Mouse (Mus musculus) c-Kit-positive CD71-positive TER-119-positive erythroid progenitor cells, embryonic 14.5 days (primary cell): ENCODE measurements around the gene Bahd1.

ENCODE experiments used
- DNase-seq: peaks from one replicate; pipeline ENCODE4 v3.0.0-alpha.2; 2013; ENCODE audit warnings: low spot score

The Bahd1 gene

GRCm38 (mm10) chr2:118899981-118900825, at the start of gene Bahd1:
Gene Bahd1, plus strand, starts transcription at chr2:118900377.
- no peak for DNase-seq

- no peak for DNase-seq
Measured at GRCm38 (mm10) chr2:118851756-118852155, 48.4 kb upstream of the Bahd1 start.

- peak; percentile 93 for DNase-seq
Measured at GRCm38 (mm10) chr2:118861454-118862339, 38.5 kb upstream of the Bahd1 start, which contains the start of gene Ivd. Gene Ivd, plus strand, starts transcription at chr2:118861954.

- DNase-seq = no peak
Measured at GRCm38 (mm10) chr2:118862340-118862675, 37.9 kb upstream of the Bahd1 start.

- DNase-seq = no peak
Measured at GRCm38 (mm10) chr2:118870601-118871000, 29.6 kb upstream of the Bahd1 start.

GRCm38 (mm10) chr2:118871032-118871431, 29.1 kb upstream of the Bahd1 start:
- DNase-seq = no peak

GRCm38 (mm10) chr2:118873018-118873417, 27.2 kb upstream of the Bahd1 start:
- DNase-seq = no peak

GRCm38 (mm10) chr2:118873890-118874430, 26.2 kb upstream of the Bahd1 start:
- no peak for DNase-seq

GRCm38 (mm10) chr2:118875316-118875715, 24.9 kb upstream of the Bahd1 start:
- no peak for DNase-seq

- DNase-seq = no peak
Measured at GRCm38 (mm10) chr2:118876453-118876852, 23.7 kb upstream of the Bahd1 start.

GRCm38 (mm10) chr2:118881019-118881418, 19.2 kb upstream of the Bahd1 start:
- DNase-seq = no peak

- no peak for DNase-seq
Measured at GRCm38 (mm10) chr2:118881956-118882355, 18.2 kb upstream of the Bahd1 start.

GRCm38 (mm10) chr2:118882840-118883679, 17.1 kb upstream of the Bahd1 start:
- peak; percentile 65 for DNase-seq

- no peak for DNase-seq
Measured at GRCm38 (mm10) chr2:118887440-118887839, 12.7 kb upstream of the Bahd1 start.

- peak; percentile 70 for DNase-seq
Measured at GRCm38 (mm10) chr2:118887845-118888548, 12.2 kb upstream of the Bahd1 start.

- no peak for DNase-seq
Measured at GRCm38 (mm10) chr2:118891173-118891572, 9.0 kb upstream of the Bahd1 start.

- no peak for DNase-seq
Measured at GRCm38 (mm10) chr2:118895990-118896913, 3.9 kb upstream of the Bahd1 start.

GRCm38 (mm10) chr2:118896914-118897291, 3.3 kb upstream of the Bahd1 start:
- DNase-seq = no peak

- no peak for DNase-seq
Measured at GRCm38 (mm10) chr2:118897392-118897791, 2.8 kb upstream of the Bahd1 start.

- DNase-seq = no peak
Measured at GRCm38 (mm10) chr2:118897808-118898207, 2.4 kb upstream of the Bahd1 start.
